Mouse (Mus musculus): Measurements from ENCODE around the gene Ttpal.

Gene Ttpal

DNA sequence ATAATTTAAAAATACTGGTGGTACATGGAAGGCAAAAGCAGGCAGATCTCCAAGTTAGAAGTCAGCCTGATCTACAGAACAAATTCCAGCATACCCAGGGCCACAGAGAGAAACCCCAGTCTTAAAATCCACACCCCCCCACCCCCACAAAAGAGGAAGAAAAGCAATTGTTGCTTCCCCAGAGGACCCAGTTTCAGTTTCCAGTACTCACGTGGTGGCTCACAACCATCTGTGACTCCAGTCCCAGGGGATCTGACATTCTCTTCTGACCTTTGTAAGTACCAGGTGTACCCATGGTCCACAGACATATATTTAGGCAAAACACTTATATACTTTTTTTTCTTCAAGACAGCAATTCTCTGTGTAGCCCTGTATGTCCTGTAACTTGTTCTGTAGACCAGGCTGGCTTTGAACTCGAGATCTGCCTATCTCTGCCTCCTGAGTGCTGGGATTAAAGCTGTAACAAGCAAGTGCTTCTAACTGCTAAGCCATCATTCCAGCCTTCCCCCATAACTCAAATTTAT, 60.6 kb downstream of the Ttpal start:
- no peak for DNase-seq

GRCm38 (mm10) chr2:163663930-163664329, 61.8 kb downstream of the Ttpal start:
- DNase-seq, result no peak

DNA sequence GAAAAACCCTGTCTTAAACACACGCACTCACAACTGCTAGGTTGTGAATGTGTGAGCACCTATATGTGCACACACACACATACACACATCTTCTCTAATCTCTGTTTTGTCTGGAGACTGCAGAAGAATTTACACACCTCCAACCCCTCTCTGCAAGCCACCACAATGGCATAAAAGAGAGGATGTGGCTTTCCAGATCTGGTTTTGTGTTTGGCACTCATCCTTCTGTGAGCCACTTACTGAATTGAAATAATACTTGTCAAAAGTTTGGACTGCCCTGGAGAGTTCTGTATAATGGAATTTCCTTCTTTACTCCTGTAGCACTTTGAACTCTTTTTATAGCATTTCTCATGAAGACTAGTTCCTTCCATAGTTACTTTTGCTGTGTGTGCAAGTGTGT, 64.9 kb downstream of the Ttpal start:
- DNase-seq, result no peak

Data from retina, postnatal 1 day (tissue).